Mouse (Mus musculus): ENCODE data around the gene Orm3.
A peak's percentile ranks its signal among the peaks of the same experiment; 100 is the strongest.

Gene Orm3

DNA sequence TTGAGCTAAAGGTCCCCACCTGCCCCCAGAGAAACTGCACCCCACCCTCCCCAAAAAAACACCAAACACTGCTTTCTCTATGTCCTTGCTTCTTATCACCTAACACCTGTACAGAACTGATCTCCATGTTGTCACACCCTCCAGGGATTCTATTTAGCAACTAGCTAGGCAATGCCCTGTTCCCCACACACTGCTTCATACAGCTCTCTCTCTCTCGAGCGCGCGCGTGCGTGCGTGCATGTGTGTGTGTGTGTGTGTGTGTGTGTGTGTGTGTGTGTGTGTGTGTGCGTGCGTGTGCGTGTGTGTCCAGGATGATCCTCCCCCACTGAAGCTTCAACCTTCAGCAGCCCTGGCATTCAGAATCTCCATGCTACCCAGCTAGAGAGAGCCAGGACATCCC lies 46.1 kb downstream of the Orm3 start:
- no peak for DNase-seq (ENCODE audit: low spot score in 2 of 2)

DNA sequence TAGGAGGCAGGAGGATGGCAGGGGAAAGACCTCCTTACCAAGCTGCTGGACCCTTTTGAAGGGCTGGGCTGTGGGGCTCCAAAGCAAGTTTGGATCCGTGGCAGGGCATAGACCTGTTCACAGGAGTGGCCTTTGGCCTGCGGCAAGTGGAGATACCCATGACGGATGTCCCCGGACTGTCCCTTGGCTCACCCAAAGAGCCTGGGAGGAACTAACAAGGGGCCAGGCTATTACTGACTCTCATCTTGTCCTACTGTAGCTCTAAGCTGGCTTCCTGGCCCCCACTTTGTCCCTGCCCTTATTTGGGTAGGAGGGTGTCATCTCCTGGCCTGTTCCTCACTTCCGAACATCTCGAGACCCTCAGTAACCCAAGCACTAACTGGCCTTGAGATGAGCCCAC lies 46.6 kb downstream of the Orm3 start:
- no peak for DNase-seq (ENCODE audit: low spot score in 2 of 2)

DNA sequence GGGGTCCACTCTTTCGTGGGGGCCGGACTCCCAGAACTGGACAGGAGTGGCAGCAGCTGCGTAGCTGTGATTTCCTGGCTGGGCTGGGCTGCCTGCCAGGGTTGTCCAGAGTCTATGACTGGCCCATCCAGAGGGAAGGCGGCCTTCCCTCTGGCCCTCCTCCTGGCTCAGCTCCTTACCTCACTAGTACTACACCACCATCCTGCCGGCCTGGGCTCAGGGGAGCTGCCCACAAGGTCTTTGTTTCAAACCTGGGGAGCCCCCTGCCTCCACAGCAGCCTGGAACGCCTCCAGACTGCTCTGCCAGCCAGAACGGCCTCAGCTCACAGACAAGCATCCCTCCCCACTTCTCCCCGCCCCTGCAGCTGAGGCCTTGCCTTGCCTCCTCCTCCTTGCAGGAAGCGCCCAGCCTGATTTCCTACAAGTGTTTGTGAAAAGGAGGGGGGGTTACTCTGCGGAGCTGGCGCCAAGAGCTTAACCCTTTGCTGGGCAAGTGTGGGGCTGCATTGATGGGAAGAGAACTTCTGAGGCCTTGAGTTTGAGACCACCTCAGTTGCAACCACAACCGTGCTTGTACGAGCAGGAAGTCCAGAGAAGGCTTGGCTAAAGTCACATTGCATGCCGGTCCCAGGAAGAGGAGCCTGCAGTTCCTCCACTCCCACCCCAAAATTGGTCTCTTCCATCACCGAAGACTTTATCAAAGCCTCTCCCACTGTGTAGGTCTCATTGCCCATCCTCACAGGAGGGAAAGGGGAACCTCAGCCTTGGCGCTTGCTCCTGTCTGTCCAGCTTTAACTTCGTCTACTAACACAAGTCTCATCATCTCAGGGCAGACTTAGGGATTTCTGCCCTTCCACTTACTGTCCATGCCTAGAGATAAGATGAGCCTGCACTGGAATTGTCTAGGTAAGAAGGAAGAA lies 47.3 kb downstream of the Orm3 start, which contains the start of gene Akna:
Akna (minus strand) TSS at position 315 of the 920 bp plus-strand sequence.
- peak; percentile 94 for DNase-seq (ENCODE audit: low spot score in 2 of 2)

DNA sequence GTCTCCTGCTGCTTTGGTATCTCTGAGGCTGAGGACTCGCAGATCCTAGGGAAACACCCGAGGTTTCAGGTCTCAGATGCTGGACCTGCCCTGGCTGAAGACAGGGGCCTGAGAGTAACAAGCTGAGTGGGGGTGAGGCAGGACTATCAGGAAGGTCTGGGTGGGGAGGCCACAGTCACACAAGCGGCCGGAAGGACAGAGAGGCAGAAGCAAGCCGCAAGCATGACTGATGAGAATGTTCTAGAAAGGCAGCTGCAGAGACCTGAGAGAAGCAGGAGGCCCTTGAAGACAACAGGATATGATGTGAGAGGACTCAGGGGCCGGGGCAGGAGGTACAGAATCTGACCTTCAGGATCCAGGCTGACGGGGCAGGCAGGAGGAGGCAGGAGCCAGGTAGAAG lies 48.2 kb downstream of the Orm3 start:
- no peak for DNase-seq (ENCODE audit: low spot score in 2 of 2)

DNA sequence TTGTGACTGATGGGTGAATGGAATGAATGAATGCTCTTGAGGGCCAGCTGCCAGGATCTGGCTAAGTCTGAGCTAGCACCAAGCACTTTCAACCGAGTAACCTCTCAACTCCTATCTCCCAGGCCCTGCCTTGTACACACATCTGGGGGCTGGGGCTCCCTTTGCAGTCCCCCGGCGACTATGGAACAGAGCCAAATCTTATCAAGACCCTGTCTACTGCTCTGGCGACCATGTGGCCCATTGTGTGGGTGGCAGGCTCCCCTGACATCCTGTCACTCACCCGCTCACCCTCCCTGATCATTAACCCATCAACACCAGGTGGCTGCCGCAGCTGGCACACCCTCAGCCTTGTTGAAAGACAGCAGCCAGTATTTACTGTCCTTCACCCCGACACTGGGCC lies 49.1 kb downstream of the Orm3 start:
- no peak for DNase-seq (ENCODE audit: low spot score in 2 of 2)

DNA sequence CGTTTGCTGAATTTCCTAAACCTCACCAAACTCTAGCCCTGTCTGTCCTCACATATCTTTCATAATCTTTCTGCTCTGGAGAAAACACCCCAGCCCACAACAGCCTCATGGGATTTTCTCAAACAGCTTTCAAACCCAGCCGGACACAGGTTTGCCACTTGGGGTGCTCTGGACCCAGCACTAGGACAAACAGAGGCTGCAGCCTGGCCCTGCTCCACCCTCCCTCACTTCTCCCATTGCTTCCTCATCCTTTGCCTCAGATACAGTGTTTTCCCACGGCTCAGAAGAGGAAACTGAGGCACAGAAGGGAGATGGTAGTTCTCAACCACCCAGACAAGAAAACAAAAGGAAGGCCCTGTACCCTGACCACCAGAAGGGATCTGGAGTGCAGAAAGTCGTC lies 49.7 kb downstream of the Orm3 start:
- DNase-seq (ENCODE audit: low spot score in 2 of 2): no peak

DNA sequence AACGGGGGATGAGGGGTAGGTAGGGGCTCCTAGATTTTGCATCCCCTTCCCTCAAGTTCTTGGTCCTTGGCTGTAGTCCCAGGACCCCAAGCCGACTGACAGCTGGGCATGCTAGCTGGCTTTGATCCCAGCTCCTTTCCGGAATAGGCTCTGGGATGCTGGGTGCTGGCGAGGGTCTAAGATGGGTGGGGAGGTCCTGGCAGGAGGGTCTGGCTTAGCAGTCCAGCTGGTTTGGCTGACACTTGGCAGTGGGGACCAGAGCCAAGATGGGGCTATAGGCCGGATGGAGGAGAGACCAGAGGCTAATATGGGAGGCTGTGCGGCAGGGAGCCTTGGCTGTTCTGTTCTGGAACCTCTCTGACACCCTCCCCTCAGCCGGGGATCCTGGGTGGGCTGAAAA lies 52.3 kb downstream of the Orm3 start:
- DNase-seq (ENCODE audit: low spot score in 2 of 2): no peak

DNA sequence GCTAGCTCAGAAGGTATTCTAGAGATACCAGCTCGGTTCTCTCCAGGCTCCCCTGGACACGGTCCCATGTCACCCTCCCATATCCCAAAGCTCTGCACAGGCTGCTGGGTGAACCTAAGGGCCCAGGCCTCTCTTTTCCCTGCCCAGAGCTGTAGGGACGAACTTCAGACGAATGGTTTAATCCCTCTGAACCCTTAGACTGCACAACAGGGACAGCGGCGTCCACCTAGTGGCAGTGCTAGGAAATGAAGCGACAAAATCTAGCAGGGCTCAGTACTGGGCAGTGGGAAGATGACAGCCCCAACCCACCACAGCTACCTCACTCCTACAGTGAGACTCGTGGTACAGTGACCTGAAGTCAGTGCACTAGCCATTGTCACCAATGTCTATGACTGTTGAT lies 52.7 kb downstream of the Orm3 start:
- DNase-seq (ENCODE audit: low spot score in 2 of 2): peak; percentile 59 to 63

Data from heart, adult 9 months (tissue).